Mouse (Mus musculus): ENCODE data around the gene Gm45015. TPM values are rescaled to one million over a fixed set of nuclear protein-coding genes. Genes with fewer than 3 reads are reported as not detected.
"Not testable (repeated sequence)": the region's sequence is repeated elsewhere in the genome, so short reads cannot be mapped to it uniquely, and the experiment has no call there.

Gm45015 gene
- polyA plus RNA-seq, 1 experiment, result not detected

DNA sequence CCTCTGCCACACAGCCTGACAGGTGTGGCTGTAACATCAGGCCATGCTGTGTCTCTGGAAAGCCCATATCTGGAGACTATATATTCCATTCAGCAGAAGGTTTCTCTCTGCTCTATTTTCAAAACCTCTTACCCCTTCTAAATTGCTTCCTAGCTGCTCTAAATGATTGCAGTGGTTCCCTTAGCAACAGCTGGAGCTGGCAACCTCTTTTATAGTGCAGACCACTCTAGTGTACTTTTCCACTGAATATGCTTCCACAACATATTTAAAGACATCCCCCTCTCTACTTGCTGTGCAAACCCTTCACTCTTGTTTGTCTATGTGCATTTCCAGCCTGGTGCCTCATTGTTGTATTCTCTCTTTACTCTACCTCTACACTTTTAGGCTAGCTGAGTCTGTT is 3.1 kb downstream of the Gm45015 start:
- peak; percentile 13 for DNase-seq (ENCODE audit: low read depth)

DNA sequence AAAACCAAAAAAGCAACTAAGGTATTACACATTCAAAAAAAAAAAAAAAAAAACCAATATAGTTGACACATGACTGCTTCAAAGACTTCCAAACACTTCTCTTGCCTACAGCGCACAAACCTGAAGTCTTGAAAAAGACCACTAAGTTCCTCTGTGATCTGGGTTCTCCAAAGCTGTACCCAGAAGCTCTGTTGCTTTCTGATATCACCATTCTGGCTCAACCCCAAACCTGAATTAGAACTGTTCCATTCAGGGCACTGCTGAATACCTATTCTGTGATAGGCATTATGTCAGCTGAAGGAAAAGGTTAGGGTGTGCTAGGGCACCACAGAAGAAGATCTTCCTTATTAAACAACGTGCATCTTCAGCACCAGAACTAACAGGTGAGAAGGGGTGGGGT is 9.4 kb downstream of the Gm45015 start:
- DNase-seq (ENCODE audit: low read depth), result no peak
- no peak for TF ChIP-seq CTCF (IDR thresholded peaks at IDR 0.05; ENCODE audit: borderline replicate concordance, extremely low read depth, insufficient read depth, insufficient read length)
- TF ChIP-seq POLR2A (IDR thresholded peaks at IDR 0.05; ENCODE audit: borderline replicate concordance, extremely low read depth, insufficient read depth, insufficient read length, poor library complexity, severe bottlenecking), result no peak

More for the DNA sequence above, 3.1 kb downstream of the Gm45015 start:
- TF ChIP-seq CTCF (IDR thresholded peaks at IDR 0.05; ENCODE audit: borderline replicate concordance, extremely low read depth, insufficient read depth, insufficient read length) (no peak), POLR2A (IDR thresholded peaks at IDR 0.05; ENCODE audit: borderline replicate concordance, extremely low read depth, insufficient read depth, insufficient read length, poor library complexity, severe bottlenecking) (no peak)

DNA sequence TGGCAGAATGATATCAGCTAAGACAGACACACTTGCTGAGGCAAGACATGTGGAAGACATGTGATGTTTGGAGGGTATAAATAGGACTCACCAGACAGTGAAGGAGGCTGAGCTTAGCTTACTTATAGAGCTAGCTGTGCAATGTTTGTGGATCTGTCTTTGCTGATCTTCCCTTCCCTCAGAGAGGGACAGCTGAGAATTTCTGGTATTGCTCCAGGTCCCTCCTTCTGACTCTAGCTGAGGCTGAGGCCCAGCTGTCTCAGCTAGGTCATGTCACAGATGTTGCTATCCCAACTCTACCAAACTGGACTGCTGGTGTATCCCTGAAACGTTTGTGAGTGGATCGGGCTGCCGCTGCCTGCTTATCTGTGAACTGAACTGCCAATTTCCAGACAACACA is 15.6 kb downstream of the Gm45015 start:
- no peak for DNase-seq (ENCODE audit: low read depth)
- no peak for TF ChIP-seq CTCF (IDR thresholded peaks at IDR 0.05; ENCODE audit: borderline replicate concordance, extremely low read depth, insufficient read depth, insufficient read length)
- no peak for TF ChIP-seq POLR2A (IDR thresholded peaks at IDR 0.05; ENCODE audit: borderline replicate concordance, extremely low read depth, insufficient read depth, insufficient read length, poor library complexity, severe bottlenecking)

- TF ChIP-seq POLR2A (IDR thresholded peaks at IDR 0.05; ENCODE audit: borderline replicate concordance, extremely low read depth, insufficient read depth, insufficient read length, poor library complexity, severe bottlenecking) (no peak), CTCF (IDR thresholded peaks at IDR 0.05; ENCODE audit: borderline replicate concordance, extremely low read depth, insufficient read depth, insufficient read length) (0 out of 2 replicates have a peak, but pooled peaks have one; percentile 5)
- DNase-seq (ENCODE audit: low read depth), result peak; percentile 51
Observed at GRCm38 (mm10) chrX:73312522-73312921, 24.1 kb downstream of the Gm45015 start.

DNA sequence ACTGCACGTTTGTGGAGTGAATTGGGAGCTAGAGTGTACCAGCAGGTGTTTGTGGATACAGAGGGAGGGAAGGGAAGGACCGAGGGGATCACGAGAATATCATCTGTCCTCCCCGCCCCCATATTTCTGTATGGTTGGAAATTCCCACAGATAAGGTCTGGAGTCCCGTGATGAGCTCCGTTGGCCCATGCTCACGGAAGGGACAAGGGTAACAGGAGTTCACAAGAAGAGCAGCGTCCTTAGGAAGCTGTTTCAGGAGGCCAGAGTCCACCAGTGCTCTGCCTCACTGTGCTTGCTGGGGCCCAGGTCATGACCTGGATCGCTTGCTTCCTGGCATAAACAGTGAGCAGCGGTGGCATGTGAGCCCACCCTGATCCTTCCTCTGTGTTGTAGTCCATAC is 40.9 kb downstream of the Gm45015 start:
- not testable (repeated sequence) for DNase-seq (ENCODE audit: low read depth)

DNA sequence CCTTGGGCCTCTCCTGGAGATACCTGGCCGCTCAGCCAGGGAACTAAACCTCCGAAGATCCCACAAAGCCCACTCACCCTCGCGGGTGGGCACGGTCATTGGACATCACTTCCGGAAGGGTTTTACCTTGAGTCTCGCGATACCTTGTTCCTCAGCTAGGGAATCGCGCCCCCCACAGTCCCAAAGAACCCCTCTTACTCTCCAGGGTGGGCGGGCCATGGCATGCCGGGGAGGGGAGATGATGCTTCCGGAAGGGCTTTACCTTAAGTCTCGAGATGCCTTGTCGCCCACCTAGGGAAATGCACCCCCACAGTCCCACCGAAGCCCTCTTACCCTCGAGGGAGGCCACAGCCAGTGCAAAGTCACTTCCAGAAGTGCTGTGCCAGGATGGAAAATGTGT is 43.8 kb downstream of the Gm45015 start, which contains the start of the genes Xlr5a and Xlr5c:
Gene Xlr5a, minus strand, starts transcription at position 101 of the 400 bp plus-strand sequence.
Gene Xlr5c, minus strand, starts transcription at position 101 of the 400 bp plus-strand sequence.
- DNase-seq (ENCODE audit: low read depth), result not testable (repeated sequence)

Other genes with a start within 250 kb of the Gm45015 start
- gene Xlr3a, start 239.7 kb downstream of the Gm45015 start, polyA plus RNA-seq (2012; rRNA removed), result 1.7 and 4.0 TPM in 2 replicates
- 0.94 and 1.1 TPM in 2 replicates for gene Gm14685, start 219.8 kb downstream of the Gm45015 start, polyA plus RNA-seq (2012; rRNA removed)
- gene Xlr5b, start 188.0 kb downstream of the Gm45015 start, polyA plus RNA-seq (2012; rRNA removed), result not detected in 2 replicates
- 0.26 and 0.71 TPM in 2 replicates for gene DXBay18, start 187.4 kb downstream of the Gm45015 start, polyA plus RNA-seq (2012; rRNA removed)
- gene Spin2d, start 159.9 kb downstream of the Gm45015 start, polyA plus RNA-seq (2012; rRNA removed), result not detected in 2 replicates
- gene Xlr3b, start 144.6 kb downstream of the Gm45015 start, polyA plus RNA-seq (2012; rRNA removed), result 3.7 and 13.7 TPM in 2 replicates
- 0.25 and 0.97 TPM in 2 replicates for gene Xlr4b, start 122.5 kb downstream of the Gm45015 start, polyA plus RNA-seq (2012; rRNA removed)
- gene F8a, start 108.5 kb downstream of the Gm45015 start, polyA plus RNA-seq (2012; rRNA removed), result 19.7 and 22.1 TPM in 2 replicates
- 0.25 TPM in 1 of 2 replicates, not detected in the other for gene Xlr4c, start 93.7 kb downstream of the Gm45015 start, polyA plus RNA-seq (2012; rRNA removed)
- 0.13 TPM in 1 of 2 replicates, not detected in the other for gene Xlr3c, start 71.5 kb downstream of the Gm45015 start, polyA plus RNA-seq (2012; rRNA removed)
- gene Xlr5a, start 43.9 kb downstream of the Gm45015 start, polyA plus RNA-seq (2012; rRNA removed), result not detected in 2 replicates
- not detected in 2 replicates for gene Xlr5c, start 43.9 kb downstream of the Gm45015 start, polyA plus RNA-seq (2012; rRNA removed)
- gene Zfp275, start 5.8 kb upstream of the Gm45015 start, polyA plus RNA-seq (2012; rRNA removed), result 25.9 and 26.6 TPM in 2 replicates
- 0.13 and 0.27 TPM in 2 replicates for gene Gm18336, start 61.9 kb upstream of the Gm45015 start, polyA plus RNA-seq (2012; rRNA removed)
- 1.2 and 1.3 TPM in 2 replicates for gene Zfp92, start 74.3 kb upstream of the Gm45015 start, polyA plus RNA-seq (2012; rRNA removed)
- gene Trex2, start 98.5 kb upstream of the Gm45015 start, polyA plus RNA-seq (2012; rRNA removed), result 0.11 and 0.18 TPM in 2 replicates
- 45.6 and 50.0 TPM in 2 replicates for gene Haus7, start 122.2 kb upstream of the Gm45015 start, polyA plus RNA-seq (2012; rRNA removed)
- 39.3 and 83.1 TPM in 2 replicates for gene Bgn, start 146.8 kb upstream of the Gm45015 start, polyA plus RNA-seq (2012; rRNA removed)
- gene Atp2b3, start 166.2 kb upstream of the Gm45015 start, polyA plus RNA-seq (2012; rRNA removed), result 7.9 and 13.7 TPM in 2 replicates